ENCODE assay signal across 8 mouse cellular contexts in the genomic region with DNA sequence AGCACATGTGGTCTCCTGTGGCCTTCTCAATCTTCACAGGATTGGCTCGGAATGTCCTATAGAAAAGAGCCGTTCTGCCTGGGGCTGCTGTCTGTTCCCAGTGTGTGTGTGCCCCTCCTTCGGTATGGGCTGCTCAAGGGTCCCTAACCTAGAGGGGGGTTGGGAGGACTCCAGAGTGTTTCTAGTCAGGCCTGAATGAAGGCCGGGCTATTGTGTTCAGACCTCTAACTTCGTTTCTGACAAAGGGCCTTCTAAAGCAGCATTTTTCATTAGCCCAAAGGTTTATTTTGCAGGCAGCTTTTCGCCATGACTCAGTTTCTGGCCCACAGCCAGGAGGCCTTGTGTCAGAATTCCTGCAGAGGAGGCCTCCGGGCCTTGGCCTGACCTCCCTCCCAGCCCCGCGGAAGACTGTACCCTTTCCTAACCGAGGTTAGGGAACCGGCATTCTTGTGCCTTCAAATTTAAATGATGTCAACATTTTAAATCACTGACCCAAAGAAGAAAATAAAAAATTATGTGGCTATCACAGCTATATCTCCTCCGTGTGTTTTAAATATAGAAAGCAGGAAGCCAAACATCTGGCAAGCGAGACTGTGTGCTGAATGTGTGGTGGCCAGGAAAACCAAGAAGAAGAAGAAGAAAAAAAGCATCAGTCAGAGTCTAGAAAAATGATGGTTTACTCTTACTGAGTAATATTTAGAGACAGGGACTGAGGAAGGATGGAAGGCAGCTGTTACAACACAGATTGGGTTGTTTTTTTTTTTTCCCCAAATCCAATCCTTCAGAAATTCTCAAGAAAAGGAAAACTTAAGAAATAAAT. TPM values are rescaled to one million over a fixed set of nuclear protein-coding genes. Genes with fewer than 3 reads are reported as not detected.
DNase-seq lines count a peak whose midpoint lies in the region; ATAC-seq lines count a peak whose summit lies in the region.

No protein-coding gene starts in this region.

- peaks cover 7% of the 10 kb centered on the region; the same call in 1 of the 2 replicates for H3K4me1 ChIP-seq in intestine, embryonic 15.5 days (replicated peaks)

- DNase-seq in adrenal gland, adult (ENCODE audit: inconsistent age in 2 of 2, low spot score in 1 of 2): peak; percentile 96 to 99
- peak; percentile 67 for DNase-seq in embryo, embryonic 10.5 days (ENCODE audit: low spot score)
- DNase-seq in gastrocnemius, postnatal 36 days: peak; percentile 87 to 94
- peak; percentile 35 to 64 for DNase-seq in left cerebral cortex, adult 9 months (ENCODE audit: low spot score in 2 of 2)
- peak; percentile 31 to 41 for DNase-seq in right cerebral cortex, postnatal 36 days (ENCODE audit: low spot score in 2 of 2)
- DNase-seq in thymus, postnatal 14 days: no peak

- H3K79me2 ChIP-seq in macrophage (ENCODE audit: inconsistent target): no peaks in the 10 kb centered on the region

- intact Hi-C loops in gastrocnemius, postnatal 36 days (cut with DNase I): no loop called here

- H3K9ac ChIP-seq in intestine, embryonic 15.5 days: no peak overlapping the region

- no peaks in the 10 kb centered on the region for H3K36me3 ChIP-seq in intestine, embryonic 15.5 days
- no peaks in the 10 kb centered on the region for H3K36me3 ChIP-seq in macrophage (ENCODE audit: inconsistent target)

- H3K4me3 ChIP-seq in intestine, embryonic 15.5 days (replicated peaks): no peak overlapping the region
- H3K4me3 ChIP-seq in macrophage (ENCODE audit: inconsistent target): no peak overlapping the region

- no peak overlapping the region; the same call in 1 of the 2 replicates for H3K4me2 ChIP-seq in intestine, embryonic 15.5 days (replicated peaks)

- WGBS in intestine, embryonic 15.5 days: 24% methylated on average over 13 of the region's 13 CpGs
- WGBS in macrophage (ENCODE audit: missing documents): 17% methylated on average over 13 of the region's 13 CpGs

- peak; percentile 87 for ATAC-seq in intestine, embryonic 15.5 days

- H3K27me3 ChIP-seq in intestine, embryonic 15.5 days (replicated peaks): no peaks in the 10 kb centered on the region

- peak overlapping the region; percentile 93 for H3K27ac ChIP-seq in intestine, embryonic 15.5 days
- H3K27ac ChIP-seq in macrophage: peak overlapping the region; percentile 76

- no peaks in the 10 kb centered on the region for H3K9me3 ChIP-seq in intestine, embryonic 15.5 days

RNA-seq across cellular contexts. Expression of a gene that starts 53.0 kb away (rescaled TPM):
- total RNA-seq in gastrocnemius, postnatal 36 days (2021): under 1 TPM in 1 of 2 experiments, not detected in 1; 0.36 TPM
- polyA plus RNA-seq in intestine, embryonic 15.5 days (2015; fragmentation: Nextera tagmentation; extraction: Ambion mirVana): 0.37 and 0.99 TPM in 2 replicates
- total RNA-seq in macrophage (2018; cell fraction: chromatin; rRNA removed): 1 to 10 TPM in 1 of 26 experiments, not detected in 25; 1.0 TPM
- total RNA-seq in macrophage (2018; cell fraction: cytosol; rRNA removed): under 1 TPM in 19 of 26 experiments, not detected in 7; 0.14 to 0.64 (median 0.37) TPM
- under 1 TPM in 1 of 26 experiments, not detected in 25; 0.77 TPM for total RNA-seq in macrophage (2018; cell fraction: nucleus; rRNA removed)
- polyA plus RNA-seq in macrophage (2018): 0.46 to 0.53 TPM in 2 of 3 replicates, not detected in the other

RNA-seq across cellular contexts. Expression of a gene that starts 53.1 kb away (rescaled TPM):
- total RNA-seq in gastrocnemius, postnatal 36 days (2021): 1 to 10 TPM; 2.2 to 3.6 TPM
- polyA plus RNA-seq in intestine, embryonic 15.5 days (2015; fragmentation: Nextera tagmentation; extraction: Ambion mirVana): 3.0 and 3.1 TPM in 2 replicates
- total RNA-seq in macrophage (2018; cell fraction: chromatin; rRNA removed): 10 to 100 TPM in 21 of 26 experiments, 1 to 10 TPM in 5; 4.0 to 62.0 (median 33.5) TPM
- 1 to 10 TPM in 24 of 26 experiments, under 1 TPM in 2; 0.81 to 8.4 (median 4.0) TPM for total RNA-seq in macrophage (2018; cell fraction: cytosol; rRNA removed)
- 10 to 100 TPM in 20 of 26 experiments, 1 to 10 TPM in 6; 3.2 to 55.9 (median 27.6) TPM for total RNA-seq in macrophage (2018; cell fraction: nucleus; rRNA removed)
- polyA plus RNA-seq in macrophage (2018): 3.9 to 5.8 TPM (median 5.4 TPM) in 3 replicates

RNA-seq across cellular contexts. Expression of a gene that starts 59.1 kb away (rescaled TPM):
- total RNA-seq in gastrocnemius, postnatal 36 days (2021): 1 to 10 TPM; 3.4 to 3.8 TPM
- polyA plus RNA-seq in intestine, embryonic 15.5 days (2015; fragmentation: Nextera tagmentation; extraction: Ambion mirVana): 5.5 and 6.9 TPM in 2 replicates
- total RNA-seq in macrophage (2018; cell fraction: chromatin; rRNA removed): 1 to 10 TPM in 25 of 26 experiments, under 1 TPM in 1; 0.50 to 8.8 (median 3.1) TPM
- total RNA-seq in macrophage (2018; cell fraction: cytosol; rRNA removed): 1 to 10 TPM in 1 of 26 experiments, under 1 TPM in 25; 0.33 to 1.1 (median 0.75) TPM
- total RNA-seq in macrophage (2018; cell fraction: nucleus; rRNA removed): 1 to 10 TPM in 21 of 26 experiments, under 1 TPM in 5; 0.58 to 3.2 (median 1.7) TPM
- 0.29 to 1.3 TPM (median 0.57 TPM) in 3 replicates for polyA plus RNA-seq in macrophage (2018)
